Mouse (Mus musculus) embryonic fibroblast, embryonic 13.5 days (primary cell): ENCODE data around the gene Tex14.

Source experiments
- CTCF ChIP-seq: IDR thresholded peaks from 2 replicates; pipeline ENCODE4 v1.5.1; 2011; ENCODE audit warnings: mild to moderate bottlenecking, control low read depth, low read length, moderate library complexity, borderline replicate concordance; ENCODE audit not compliant: insufficient read depth
- POLR2A ChIP-seq: IDR thresholded peaks from 2 replicates; pipeline ENCODE4 v1.6.1; 2011; ENCODE audit warnings: low read depth, mild to moderate bottlenecking, control low read depth, low read length, moderate library complexity

DNA sequence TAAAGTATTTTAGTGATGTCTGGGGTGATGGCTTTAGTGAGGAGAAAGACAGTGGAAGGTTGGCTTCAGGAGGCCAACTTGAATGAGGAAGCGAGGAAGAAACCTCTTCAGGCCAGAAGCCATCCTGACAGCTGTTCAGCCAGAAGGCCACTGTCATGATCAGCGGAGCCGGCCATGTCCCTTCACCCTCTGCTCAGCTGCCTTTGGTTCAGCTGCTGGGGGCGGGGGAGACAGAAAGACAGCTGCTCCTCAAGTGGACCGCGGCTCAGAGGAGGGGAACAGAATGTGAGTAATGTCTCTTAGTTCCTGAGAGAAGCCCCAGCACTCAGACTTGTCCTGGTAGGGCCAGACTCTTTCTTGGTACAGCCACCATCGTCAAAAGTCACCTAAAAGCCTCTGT lies 168.9 kb downstream of the Tex14 start:
- TF ChIP-seq CTCF (no peak), POLR2A (no peak)
